Mouse (Mus musculus) cerebellum, postnatal 4 days (tissue): ENCODE results near the gene Prmt8.

Source experiments
- DNase-seq, 2 experiments: peaks; one replicate each; pipeline ENCODE4 v3.0.0; 2022; ENCODE audit warnings: low spot score in 2 of 2, mixed read lengths in 1 of 2

Prmt8 gene

GRCm38 (mm10) chr6:127769275-127770156 lies at the start of gene Prmt8:
TSS of gene Prmt8 (minus strand) at chr6:127769472.
- DNase-seq = peak in 1 of 2 experiments; percentile 5

- DNase-seq = peak in 1 of 2 experiments; percentile 42
These were observed 33.9 kb upstream of the Prmt8 start for GRCm38 (mm10) chr6:127803046-127803729.

- DNase-seq = no peak
These were observed 32.9 kb upstream of the Prmt8 start for GRCm38 (mm10) chr6:127802211-127802610.

DNA sequence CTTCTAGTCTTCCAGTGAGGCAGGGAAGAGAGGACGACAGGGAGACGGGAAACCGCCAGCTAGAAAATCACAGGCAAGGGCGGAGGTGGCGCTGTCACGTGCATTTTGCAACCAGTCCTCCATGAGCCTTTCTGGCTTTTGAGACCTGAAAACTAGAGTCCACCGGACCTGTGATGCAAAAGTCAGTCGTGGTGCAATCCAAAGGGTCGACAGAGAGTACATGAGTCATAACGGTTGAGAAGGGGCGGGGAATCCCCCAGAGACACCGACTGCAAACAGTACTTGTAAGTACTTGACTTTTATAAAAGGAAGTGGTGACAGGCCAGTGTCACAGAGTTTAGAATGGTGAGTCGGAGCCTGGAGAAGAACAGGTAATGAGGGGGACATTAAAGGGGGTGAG lies 20.8 kb upstream of the Prmt8 start:
- no peak for DNase-seq

GRCm38 (mm10) chr6:127770806-127771205 lies 1.5 kb upstream of the Prmt8 start:
- DNase-seq = no peak

DNA sequence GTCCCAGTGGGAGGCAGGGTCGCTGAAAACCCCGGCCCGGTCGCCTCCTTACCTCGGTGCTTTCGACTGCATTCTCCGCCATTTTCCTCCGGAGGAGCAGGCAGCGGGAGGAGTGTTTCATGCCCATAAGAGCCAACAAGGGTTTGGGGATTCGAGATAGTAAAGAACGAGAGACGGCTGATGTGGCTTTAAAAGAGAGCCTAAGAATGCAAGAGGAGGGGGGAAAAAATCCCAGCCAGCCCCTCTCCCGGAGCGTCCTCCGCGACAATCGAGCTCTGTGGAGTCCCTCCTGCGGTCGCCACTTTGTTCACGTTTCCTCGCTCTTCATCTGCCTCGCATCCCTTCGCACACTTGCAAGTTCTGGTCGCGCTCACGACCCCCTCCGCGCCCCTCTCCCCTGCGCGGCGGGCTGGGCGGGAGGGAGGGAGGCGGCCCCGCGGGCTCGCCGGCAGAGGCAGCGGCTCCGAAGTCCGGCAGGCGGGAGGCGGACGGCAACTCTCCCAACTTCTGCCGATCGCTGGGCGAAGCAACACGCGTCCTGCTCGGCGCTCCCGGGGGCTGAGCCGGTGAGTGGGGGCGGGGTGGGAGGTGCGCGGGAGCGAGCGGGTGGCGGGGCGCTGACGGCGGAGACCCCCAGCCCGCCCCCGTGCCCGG lies 524 bp downstream of the Prmt8 start:
- DNase-seq = peak in 1 of 2 experiments; percentile 35

- DNase-seq = peak in 1 of 2 experiments; percentile 44
These were observed 1.4 kb downstream of the Prmt8 start for GRCm38 (mm10) chr6:127767706-127768493.

DNA sequence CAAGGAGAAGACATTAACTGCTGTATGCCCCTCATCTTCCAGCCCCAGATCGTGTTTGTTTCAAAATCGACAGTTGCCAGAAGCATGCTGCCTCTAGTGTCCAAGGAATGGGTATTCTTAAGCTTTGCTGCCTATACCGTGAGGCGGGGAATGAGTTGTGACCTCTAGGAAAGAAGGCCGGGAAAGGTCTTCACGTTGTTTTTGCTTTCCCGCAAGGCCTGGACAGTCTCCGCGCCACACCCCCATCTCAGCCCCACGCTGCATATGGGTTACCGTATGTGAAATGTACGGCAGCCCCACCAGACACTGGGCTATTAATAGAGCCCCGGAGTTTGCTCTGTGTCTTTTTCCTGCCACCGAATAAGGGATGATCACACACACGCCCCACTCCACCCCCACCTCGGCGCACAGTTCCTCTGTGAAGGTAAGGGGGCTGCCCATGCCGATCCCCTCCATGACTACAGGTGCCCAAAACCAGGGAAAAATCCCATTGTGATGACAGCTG lies 2.0 kb downstream of the Prmt8 start:
- no peak for DNase-seq

DNA sequence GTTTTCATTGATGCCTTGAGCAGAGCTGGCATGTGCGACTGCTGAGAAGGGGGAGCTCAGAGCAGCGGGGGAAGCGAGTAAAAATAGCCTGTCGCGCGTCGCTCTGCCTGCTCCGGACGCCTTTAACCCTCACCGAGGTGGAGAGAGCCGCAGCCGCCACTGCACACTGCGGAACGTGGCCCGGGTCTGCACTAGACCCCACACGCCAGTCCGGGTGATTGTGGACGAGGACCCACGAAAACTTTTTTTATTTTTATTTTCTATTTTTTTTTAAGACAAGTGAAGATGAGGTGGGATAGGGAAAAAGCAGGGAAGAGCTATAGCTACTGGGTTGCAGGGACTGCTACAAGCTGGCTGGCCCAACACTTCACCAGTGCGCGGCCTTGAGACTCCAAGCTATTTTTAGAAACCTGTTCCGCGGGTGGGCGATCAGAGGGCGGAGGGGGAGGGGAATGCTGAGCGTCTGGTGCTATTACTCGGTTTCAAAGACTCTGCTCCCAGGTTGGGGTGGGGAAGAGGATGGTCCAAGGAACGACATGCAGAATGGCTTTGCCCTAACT lies 2.6 kb downstream of the Prmt8 start:
- peak in 1 of 2 experiments; percentile 51 for DNase-seq

- DNase-seq = peak in 1 of 2 experiments; percentile 37
These were observed 3.1 kb downstream of the Prmt8 start for GRCm38 (mm10) chr6:127766041-127766604.

GRCm38 (mm10) chr6:127765573-127765972 lies 3.7 kb downstream of the Prmt8 start:
- DNase-seq = no peak

DNA sequence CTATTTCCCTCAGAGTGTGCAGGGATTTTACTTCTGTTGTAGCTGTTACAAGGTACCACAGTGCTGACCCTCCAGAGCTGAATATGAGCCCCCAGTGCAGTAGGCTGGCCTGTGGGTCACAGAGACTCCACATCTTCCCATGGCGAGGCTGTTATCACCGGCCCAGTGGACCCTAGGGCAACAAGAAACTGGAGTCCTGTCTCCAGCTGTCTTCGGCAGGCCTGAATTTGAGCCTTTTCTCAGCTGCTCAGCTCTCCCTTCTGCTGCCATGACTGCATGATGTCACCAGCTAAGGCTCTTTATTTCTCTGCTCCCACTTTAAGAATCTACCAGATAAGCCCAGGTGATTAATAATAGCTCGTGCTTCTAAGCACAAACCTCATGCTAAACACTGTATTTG lies 11.0 kb downstream of the Prmt8 start:
- no peak for DNase-seq

DNA sequence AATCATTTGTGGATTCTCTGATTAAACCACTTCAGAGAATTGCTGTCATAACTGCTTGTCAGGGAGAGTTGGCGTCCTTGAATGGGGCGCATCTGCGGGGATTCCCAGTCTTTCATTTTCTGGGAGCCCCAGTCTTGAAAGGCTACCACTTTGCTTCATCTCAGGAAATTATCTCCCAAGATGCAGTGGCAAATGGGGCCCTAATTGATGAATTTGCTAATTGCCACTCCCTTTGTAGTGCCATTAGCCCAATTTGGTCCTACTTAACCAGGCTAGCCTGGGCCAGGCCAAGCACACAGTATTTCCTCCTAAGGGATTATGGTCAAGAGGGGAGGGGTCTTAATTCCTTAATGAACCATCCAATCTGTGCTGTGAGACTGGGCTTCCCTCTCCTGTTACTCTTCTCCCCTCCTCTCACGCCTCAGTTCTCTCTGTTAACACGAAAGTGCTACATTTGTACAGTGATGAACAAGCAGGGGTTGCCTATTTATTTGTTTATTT lies 11.6 kb downstream of the Prmt8 start:
- DNase-seq = no peak

GRCm38 (mm10) chr6:127756856-127757255 lies 12.4 kb downstream of the Prmt8 start:
- no peak for DNase-seq

- no peak for DNase-seq
These were observed 16.0 kb downstream of the Prmt8 start for GRCm38 (mm10) chr6:127753228-127753627.

DNA sequence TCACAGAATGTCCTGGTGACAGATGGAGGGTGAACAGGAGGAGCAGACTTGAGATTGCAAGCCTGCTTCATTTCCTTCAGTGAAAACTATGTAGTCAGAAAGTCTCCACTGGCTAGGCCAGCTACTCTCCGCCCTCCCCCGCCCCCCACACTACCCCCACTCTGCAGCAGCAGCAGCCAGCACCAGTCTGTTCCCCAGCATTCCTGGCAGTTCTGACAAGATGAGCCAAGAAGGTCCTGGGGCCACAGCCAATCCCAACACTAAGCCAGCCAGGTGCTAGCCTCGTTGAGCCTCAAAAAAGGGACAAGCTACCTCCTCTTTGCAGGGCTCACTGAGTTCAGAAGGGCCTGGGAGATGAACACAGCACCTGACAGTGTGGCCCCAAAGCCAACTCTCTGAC lies 16.6 kb downstream of the Prmt8 start:
- peak in 1 of 2 experiments; percentile 21 for DNase-seq

DNA sequence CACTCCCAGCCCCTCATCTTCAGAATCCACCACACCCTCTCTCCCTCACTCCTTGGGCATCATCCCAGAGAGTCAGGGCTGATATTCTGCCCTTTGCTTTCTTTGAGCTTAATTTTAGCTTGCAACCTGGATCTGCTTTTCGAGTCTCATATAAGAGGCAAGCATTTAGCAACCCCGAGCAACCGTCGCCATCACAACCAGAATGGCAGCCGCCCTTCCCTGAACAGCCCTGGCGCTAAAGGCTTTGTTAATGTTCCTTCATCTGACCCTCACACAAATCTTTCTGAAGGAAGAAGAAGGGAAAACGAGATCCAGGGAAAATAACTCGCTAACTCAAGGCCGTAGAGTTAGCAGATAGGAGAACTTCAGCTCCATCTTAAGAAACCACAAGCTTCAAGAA lies 17.8 kb downstream of the Prmt8 start:
- no peak for DNase-seq

GRCm38 (mm10) chr6:127748793-127749192 lies 20.5 kb downstream of the Prmt8 start:
- DNase-seq = no peak

GRCm38 (mm10) chr6:127742290-127742689 lies 27.0 kb downstream of the Prmt8 start:
- DNase-seq = no peak

- no peak for DNase-seq
These were observed 28.1 kb downstream of the Prmt8 start for GRCm38 (mm10) chr6:127741162-127741561.
